Mouse (Mus musculus) ES-E14 (cell line): ENCODE data around the gene Olfr126. TPM values are rescaled to one million over a fixed set of nuclear protein-coding genes. Genes with fewer than 3 reads are reported as not detected.

Experiments
- DNase-seq: peaks from one replicate; pipeline ENCODE4 v3.0.0-alpha.2; 2013; ENCODE audit warnings: low read depth, low spot score
- H3K27ac ChIP-seq: 2 replicates; pipeline ENCODE4 v1.5.1; 2012; ENCODE audit warnings: low read depth, mild to moderate bottlenecking, low read length, moderate library complexity, mixed read lengths; ENCODE audit not compliant: poor library complexity, insufficient read depth, severe bottlenecking
- H3K36me3 ChIP-seq: 2 replicates; pipeline ENCODE4 v1.6.1; 2012; ENCODE audit warnings: mild to moderate bottlenecking, low read length, moderate library complexity, mixed read lengths; ENCODE audit not compliant: control insufficient read depth, poor library complexity, insufficient read depth, severe bottlenecking
- H3K4me1 ChIP-seq, 2 experiments: fragments of 150-350 bp in 1 of 2; sonication (generic) in 1 of 2; 2 replicates each; pipeline ENCODE4 v1.6.1; 2012; ENCODE audit warnings: low read length in 2 of 2, mild to moderate bottlenecking in 1 of 2, mixed read lengths in 1 of 2; ENCODE audit not compliant: control insufficient read depth in 2 of 2, insufficient read depth in 2 of 2, poor library complexity in 1 of 2
- H3K4me3 ChIP-seq, 2 experiments: fragments of 150-350 bp in 1 of 2; sonication (generic) in 1 of 2; 2 replicates each; pipeline ENCODE4 v1.5.1; 2012; ENCODE audit warnings: low read length in 2 of 2, low read depth in 1 of 2, mild to moderate bottlenecking in 1 of 2, mixed read lengths in 1 of 2; ENCODE audit not compliant: insufficient read depth in 1 of 2, poor library complexity in 1 of 2, severe bottlenecking in 1 of 2
- H3K9ac ChIP-seq: 2 replicates; pipeline ENCODE4 v1.6.1; 2012; ENCODE audit warnings: low read depth, mild to moderate bottlenecking, low read length, mixed read lengths; ENCODE audit not compliant: poor library complexity, insufficient read depth, severe bottlenecking
- H3K9me3 ChIP-seq: fragments of 150-350 bp; sonication (generic); 2 replicates; pipeline ENCODE4 v1.6.1; 2012; ENCODE audit warnings: low read depth, mild to moderate bottlenecking, low read length; ENCODE audit not compliant: control insufficient read depth, insufficient read depth
- CHD2 ChIP-seq: IDR thresholded peaks from 2 replicates; pipeline ENCODE4 v1.6.1; 2014; ENCODE audit warnings: mild to moderate bottlenecking, low read depth, low read length, inconsistent platforms
- HCFC1 ChIP-seq: IDR thresholded peaks from 2 replicates; pipeline ENCODE4 v1.6.1; 2012; ENCODE audit warnings: low read length, inconsistent platforms, borderline replicate concordance; ENCODE audit not compliant: insufficient read depth
- MAFK ChIP-seq: IDR thresholded peaks from 2 replicates; pipeline ENCODE4 v1.6.1; 2014; ENCODE audit warnings: mild to moderate bottlenecking, low read depth, low read length, inconsistent platforms; ENCODE audit not compliant: insufficient read depth
- ZC3H11A ChIP-seq: IDR thresholded peaks from 2 replicates; pipeline ENCODE4 v1.6.1; 2012; ENCODE audit warnings: low read depth, mild to moderate bottlenecking, inconsistent platforms, low read length, borderline replicate concordance
- ZNF384 ChIP-seq: IDR thresholded peaks from 2 replicates; pipeline ENCODE4 v1.6.1; 2012; ENCODE audit warnings: low read depth, low read length, inconsistent platforms
- in situ Hi-C, 2 experiments: fragments of 600-800 bp; cut with MboI; formaldehyde crosslinking; loops; one replicate each; pipeline ENCODE4 v1.15.1; 2025; ENCODE audit warnings: low sequenced_read_pairs in 2 of 2, inconsistent platforms in 1 of 2; ENCODE audit not compliant: unreplicated experiment in 2 of 2
- total RNA-seq: library from RNA; depleted of rRNA; stranded (reverse); fragments of 300-350 nt; gene quantifications from 2 replicates; pipeline ENCODE4 v1.2.3, GENCODE M21; 2012; rRNA removed

Gene Olfr126
- total RNA-seq, 1 experiment, result not detected

- Histone ChIP-seq H3K9ac (no peak overlapping the region), H3K9me3 (no peaks in the 10 kb centered on the region), H3K36me3 (no peaks in the 10 kb centered on the region), H3K4me1 (no peaks in the 10 kb centered on the region), H3K4me3 (no peak overlapping the region), H3K27ac (no peak overlapping the region)
- no peak for TF ChIP-seq HCFC1
- TF ChIP-seq CHD2, result no peak
- TF ChIP-seq ZNF384, result no peak
- no peak for TF ChIP-seq ZC3H11A
- no peak for TF ChIP-seq MAFK
- in situ Hi-C loops, result no loop called here
- no peak for DNase-seq
These were observed 26.5 kb downstream of the Olfr126 start for GRCm38 (mm10) chr17:37873830-37874229.

GRCm38 (mm10) chr17:37900137-37900536 lies 52.9 kb downstream of the Olfr126 start, which contains the start of gene Olfr127:
TSS of gene Olfr127 (plus strand) at chr17:37900437.
- TF ChIP-seq HCFC1, result no peak
- no peak for TF ChIP-seq ZC3H11A
- TF ChIP-seq MAFK, result no peak
- TF ChIP-seq ZNF384, result no peak
- TF ChIP-seq CHD2, result no peak
- Histone ChIP-seq H3K36me3 (no peaks in the 10 kb centered on the region), H3K4me1 (no peaks in the 10 kb centered on the region), H3K9me3 (no peaks in the 10 kb centered on the region), H3K27ac (no peak within 1 kb of the TSS), H3K9ac (no peak within 1 kb of the TSS), H3K4me3 (no peak within 1 kb of the TSS)
- no peak for DNase-seq
- in situ Hi-C loops, result no loop called here

Other genes with a start within 250 kb of the Olfr126 start
- not detected in 2 replicates for gene Olfr115, start 220.4 kb upstream of the Olfr126 start, total RNA-seq
- not detected in 2 replicates for gene Olfr116, start 220.3 kb upstream of the Olfr126 start, total RNA-seq
- gene Olfr117, start 183.7 kb upstream of the Olfr126 start, total RNA-seq, result not detected in 2 replicates
- gene Olfr118, start 180.5 kb upstream of the Olfr126 start, total RNA-seq, result 0.13 and 0.16 TPM in 2 replicates
- gene Olfr119, start 150.9 kb upstream of the Olfr126 start, total RNA-seq, result not detected in 2 replicates
- gene Olfr120, start 125.7 kb upstream of the Olfr126 start, total RNA-seq, result not detected in 2 replicates
- gene Olfr121, start 98.6 kb upstream of the Olfr126 start, total RNA-seq, result not detected in 2 replicates
- not detected in 2 replicates for gene Olfr122, start 78.9 kb upstream of the Olfr126 start, total RNA-seq
- gene Olfr123, start 54.0 kb upstream of the Olfr126 start, total RNA-seq, result not detected in 2 replicates
- gene Olfr124, start 47.6 kb upstream of the Olfr126 start, total RNA-seq, result not detected in 2 replicates
- gene Olfr125, start 14.5 kb upstream of the Olfr126 start, total RNA-seq, result not detected in 2 replicates
- not detected in 2 replicates for gene Olfr127, start 53.0 kb downstream of the Olfr126 start, total RNA-seq
- gene Olfr128, start 73.1 kb downstream of the Olfr126 start, total RNA-seq, result not detected in 2 replicates
- gene Olfr761, start 105.6 kb downstream of the Olfr126 start, total RNA-seq, result not detected in 2 replicates
- gene Olfr129, start 212.6 kb downstream of the Olfr126 start, total RNA-seq, result not detected in 2 replicates
- not detected in 2 replicates for gene Olfr130, start 216.4 kb downstream of the Olfr126 start, total RNA-seq
- not detected in 2 replicates for gene Olfr131, start 241.2 kb downstream of the Olfr126 start, total RNA-seq